Mouse (Mus musculus) olfactory bulb, adult 2 months (tissue): ENCODE results near the gene Itga3.

ENCODE experiments used
- CTCF ChIP-seq: fragments of 200-500 bp; IDR thresholded peaks from 2 replicates; pipeline ENCODE4 v1.5.1; 2012; ENCODE audit warnings: low read depth, mild to moderate bottlenecking, low read length, moderate library complexity; ENCODE audit not compliant: insufficient read depth
- POLR2A ChIP-seq: fragments of 200-500 bp; IDR thresholded peaks from 2 replicates; pipeline ENCODE4 v1.6.1; 2012; ENCODE audit warnings: mild to moderate bottlenecking, low read depth, low read length, moderate library complexity; ENCODE audit not compliant: insufficient read depth

- no peak for TF ChIP-seq CTCF
- no peak for TF ChIP-seq POLR2A
Observed at GRCm38 (mm10) chr11:95097889-95098288, 21.3 kb upstream of the Itga3 start.
